Mouse (Mus musculus) intestine, postnatal 0 days (tissue): ENCODE data around the gene Ncoa7. TPM values are rescaled to one million over a fixed set of nuclear protein-coding genes. Genes with fewer than 3 reads are reported as not detected.

Experiments used
- ATAC-seq: fragments of 200-750 bp; cut with Nextera tagmentation; 2 replicates; pipeline ENCODE4 v1.8.0; 2017; ENCODE audit warnings: mild to moderate bottlenecking, moderate TSS enrichment, moderate library complexity
- H3K27ac ChIP-seq: fragments of 300-500 bp; sonication (generic); 2 replicates; pipeline ENCODE4 v1.5.1; 2014; ENCODE audit warnings: mild to moderate bottlenecking, low read depth, low read length, moderate library complexity
- H3K27me3 ChIP-seq: fragments of 300-500 bp; sonication (generic); replicated peaks from 2 replicates; pipeline ENCODE4 v1.6.1; 2014; ENCODE audit warnings: low read length, mixed read lengths; ENCODE audit not compliant: control insufficient read depth, insufficient read depth
- H3K36me3 ChIP-seq: fragments of 300-500 bp; sonication (generic); 2 replicates; pipeline ENCODE4 v1.6.1; 2014; ENCODE audit warnings: mild to moderate bottlenecking, moderate library complexity; ENCODE audit not compliant: control insufficient read depth, insufficient read depth
- H3K4me1 ChIP-seq: fragments of 300-500 bp; sonication (generic); replicated peaks from 2 replicates; pipeline ENCODE4 v1.6.1; 2014; ENCODE audit warnings: antibody characterized with exemption, low read length, mixed read lengths; ENCODE audit not compliant: control insufficient read depth, insufficient read depth
- H3K4me2 ChIP-seq: fragments of 300-500 bp; sonication (generic); replicated peaks from 2 replicates; pipeline ENCODE4 v1.6.1; 2014; ENCODE audit warnings: low read depth, mild to moderate bottlenecking, moderate library complexity
- H3K4me3 ChIP-seq: fragments of 300-500 bp; sonication (generic); 2 replicates; pipeline ENCODE4 v1.5.1; 2014; ENCODE audit warnings: low read depth, low read length
- H3K9ac ChIP-seq: fragments of 300-500 bp; sonication (generic); 2 replicates; pipeline ENCODE4 v1.6.1; 2014; ENCODE audit warnings: mild to moderate bottlenecking, low read depth, low read length
- H3K9me3 ChIP-seq: fragments of 300-500 bp; sonication (generic); 2 replicates; pipeline ENCODE4 v1.6.1; 2016; ENCODE audit warnings: mixed run types; ENCODE audit not compliant: control insufficient read depth
- CTCF ChIP-seq: sonication (generic); IDR thresholded peaks from 2 replicates; pipeline ENCODE4 v1.5.1; 2016; ENCODE audit warnings: low read depth, mild to moderate bottlenecking, control low read depth, antibody characterized with exemption, moderate library complexity
- WGBS: fragments of 180-500 bp; shearing (Covaris S2); extraction: QIAGEN DNeasy Blood & Tissue Kit; methylation state at CpG from one replicate; pipeline ENCODE4 v1.1.7; 2014; 5-methylcytosine and 5-hydroxymethylcytosine counted together
- polyA plus RNA-seq: library from polyadenylated mRNA; unstranded; fragments of >200 nt; fragmentation: Nextera tagmentation; extraction: Ambion mirVana; gene quantifications from 2 replicates; pipeline ENCODE4 v1.2.1, GENCODE M21; 2015

Ncoa7 gene
- polyA plus RNA-seq, 1 experiment from 2014 or later: 10.4 TPM

- Histone ChIP-seq H3K27me3 (no peaks in the 10 kb centered on the region), H3K4me3 (no peak overlapping the region), H3K9ac (no peak overlapping the region), H3K4me2 (no peak overlapping the region), H3K27ac (no peak overlapping the region), H3K36me3 (no peaks in the 10 kb centered on the region), H3K4me1 (no peaks in the 10 kb centered on the region), H3K9me3 (no peaks in the 10 kb centered on the region)
- ATAC-seq: no peak
- TF ChIP-seq CTCF: no peak
- WGBS: 69% methylated on average over 5 of the region's 5 CpGs
Observed at GRCm38 (mm10) chr10:30775568-30775967, 27.6 kb downstream of the Ncoa7 start.

GRCm38 (mm10) chr10:30774396-30774795 is 28.7 kb downstream of the Ncoa7 start:
- WGBS: 61% methylated on average over 2 of the region's 2 CpGs
- Histone ChIP-seq H3K9ac (no peak overlapping the region), H3K4me2 (no peak overlapping the region), H3K27me3 (no peaks in the 10 kb centered on the region), H3K4me1 (no peaks in the 10 kb centered on the region), H3K9me3 (no peaks in the 10 kb centered on the region), H3K36me3 (no peaks in the 10 kb centered on the region), H3K4me3 (no peak overlapping the region), H3K27ac (peak overlapping the region; percentile 46; the same call in 1 of the 2 replicates)
- no peak for ATAC-seq
- no peak for TF ChIP-seq CTCF

GRCm38 (mm10) chr10:30773181-30773580 is 29.9 kb downstream of the Ncoa7 start:
- Histone ChIP-seq H3K4me3 (no peak overlapping the region), H3K27me3 (no peaks in the 10 kb centered on the region), H3K27ac (no peak overlapping the region), H3K4me1 (no peaks in the 10 kb centered on the region), H3K4me2 (no peak overlapping the region), H3K9me3 (no peaks in the 10 kb centered on the region), H3K36me3 (no peaks in the 10 kb centered on the region), H3K9ac (no peak overlapping the region)
- no peak for TF ChIP-seq CTCF
- no peak for ATAC-seq
- 79% methylated on average over 5 of the region's 5 CpGs for WGBS

- Histone ChIP-seq H3K9ac (no peak overlapping the region), H3K36me3 (no peaks in the 10 kb centered on the region), H3K9me3 (no peaks in the 10 kb centered on the region), H3K27me3 (no peaks in the 10 kb centered on the region), H3K4me1 (no peaks in the 10 kb centered on the region), H3K4me3 (no peak overlapping the region), H3K27ac (0 out of 2 replicates have a peak overlapping the region, but pooled peaks have one; percentile 15), H3K4me2 (no peak overlapping the region)
- 54% methylated on average over 5 of the region's 5 CpGs for WGBS
- no peak for TF ChIP-seq CTCF
- peak; percentile 76 for ATAC-seq
Observed at GRCm38 (mm10) chr10:30771417-30772158, 31.5 kb downstream of the Ncoa7 start.

GRCm38 (mm10) chr10:30768820-30769219 is 34.3 kb downstream of the Ncoa7 start:
- Histone ChIP-seq H3K9me3 (no peaks in the 10 kb centered on the region), H3K27ac (no peak overlapping the region), H3K4me3 (no peak overlapping the region), H3K36me3 (no peaks in the 10 kb centered on the region), H3K9ac (no peak overlapping the region), H3K4me1 (no peaks in the 10 kb centered on the region), H3K27me3 (no peaks in the 10 kb centered on the region), H3K4me2 (no peak overlapping the region)
- whole genome bisulfite sequencing: 90% methylated on average over 1 of the region's 1 CpGs
- ATAC-seq: no peak
- TF ChIP-seq CTCF: no peak

- no peaks in the 10 kb centered on the region for H3K4me1 ChIP-seq
- H3K9me3 ChIP-seq: no peaks in the 10 kb centered on the region
- no peak overlapping the region for H3K27ac ChIP-seq
- H3K27me3 ChIP-seq: no peaks in the 10 kb centered on the region
- H3K9ac ChIP-seq: no peak overlapping the region
- TF ChIP-seq CTCF: no peak
- H3K36me3 ChIP-seq: no peaks in the 10 kb centered on the region
- ATAC-seq: no peak
- WGBS: 90% methylated on average over 3 of the region's 3 CpGs
- no peak overlapping the region for H3K4me2 ChIP-seq
- no peak overlapping the region for H3K4me3 ChIP-seq
Observed at GRCm38 (mm10) chr10:30768250-30768649, 34.9 kb downstream of the Ncoa7 start.
